Mouse (Mus musculus) kidney, adult 2 months (tissue): ENCODE results near the gene Capn10. TPM values are rescaled to one million over a fixed set of nuclear protein-coding genes. Genes with fewer than 3 reads are reported as not detected.

Experiments
- DNase-seq: peaks from one replicate; pipeline ENCODE4 v3.0.0; 2021
- H3K27ac ChIP-seq: fragments of 200-500 bp; 2 replicates; pipeline ENCODE4 v1.5.1; 2012; ENCODE audit warnings: low read depth, low read length, control low read depth, inconsistent platforms; ENCODE audit not compliant: insufficient read depth
- H3K27me3 ChIP-seq: fragments of 200-500 bp; replicated peaks from 2 replicates; pipeline ENCODE4 v1.6.1; 2012; ENCODE audit warnings: mild to moderate bottlenecking, moderate library complexity, low read length, inconsistent platforms; ENCODE audit not compliant: control insufficient read depth, insufficient read depth
- H3K36me3 ChIP-seq: fragments of 200-500 bp; 2 replicates; pipeline ENCODE4 v1.6.1; 2012; ENCODE audit warnings: mild to moderate bottlenecking, moderate library complexity, low read length, inconsistent platforms; ENCODE audit not compliant: control insufficient read depth, insufficient read depth
- H3K4me1 ChIP-seq: fragments of 200-500 bp; 2 replicates; pipeline ENCODE4 v1.6.1; 2011; ENCODE audit warnings: low read length; ENCODE audit not compliant: control insufficient read depth, insufficient read depth
- H3K4me3 ChIP-seq: fragments of 200-500 bp; 2 replicates; pipeline ENCODE4 v1.5.1; 2011; ENCODE audit warnings: mild to moderate bottlenecking, low read depth, low read length, control low read depth; ENCODE audit not compliant: insufficient read depth
- CTCF ChIP-seq: fragments of 200-500 bp; conservative IDR thresholded peaks from 2 replicates; pipeline ENCODE4 v1.5.1; 2011; ENCODE audit warnings: low read depth, mild to moderate bottlenecking, control low read depth, low read length, moderate library complexity, mixed read lengths; ENCODE audit not compliant: insufficient read depth, insufficient read length
- POLR2A ChIP-seq: fragments of 200-500 bp; IDR thresholded peaks from one replicate; pipeline ENCODE4 v1.6.1; 2011; ENCODE audit warnings: low read depth, low read length, control low read depth
- WGBS: fragments of 180-500 bp; shearing (Covaris S2); methylation state at CpG from one replicate; pipeline ENCODE4 v1.1.7; 2018; 5-methylcytosine and 5-hydroxymethylcytosine counted together
- polyA plus RNA-seq: library from polyadenylated mRNA; depleted of rRNA; stranded (reverse); fragments of >200 nt; gene quantifications from 2 replicates; pipeline ENCODE4 v1.2.3, GENCODE M21; 2012

Gene Capn10
- polyA plus RNA-seq, 1 experiment, result 38.9 TPM

GRCm38 (mm10) chr1:92905703-92906310 is 28.4 kb upstream of the Capn10 start:
- H3K27ac ChIP-seq, result no peak overlapping the region
- H3K4me1 ChIP-seq, result peaks cover 23% of the 10 kb centered on the region
- H3K27me3 ChIP-seq, result no peaks in the 10 kb centered on the region
- H3K36me3 ChIP-seq, result no peaks in the 10 kb centered on the region
- DNase-seq, result no peak
- H3K4me3 ChIP-seq, result no peak overlapping the region
- 95% methylated on average over 2 of the region's 2 CpGs for WGBS
- TF ChIP-seq POLR2A (no peak), CTCF (no peak)

- Histone ChIP-seq H3K4me3 (peak within 1 kb of the TSS; percentile 74), H3K4me1 (peaks cover 27% of the 10 kb centered on the region), H3K27me3 (no peaks in the 10 kb centered on the region), H3K27ac (peak within 1 kb of the TSS; percentile 77), H3K36me3 (no peaks in the 10 kb centered on the region)
- DNase-seq, result peak; percentile 97
- WGBS, result under 1% methylated on average over 81 of the region's 81 CpGs
- TF ChIP-seq CTCF, result peak; percentile 52
- TF ChIP-seq POLR2A, result peak; percentile 61
Measured at GRCm38 (mm10) chr1:92906779-92907631, 27.2 kb upstream of the Capn10 start, which contains the start of gene Dusp28. Gene Dusp28 (plus strand): TSS chr1:92906981.

GRCm38 (mm10) chr1:92907632-92908360 is 26.4 kb upstream of the Capn10 start:
- no peak for DNase-seq
- H3K27me3 ChIP-seq, result no peaks in the 10 kb centered on the region
- WGBS, result 45% methylated on average over 20 of the region's 20 CpGs
- TF ChIP-seq POLR2A, result no peak
- peak overlapping the region; percentile 74 for H3K4me3 ChIP-seq
- peak overlapping the region; percentile 44; the same call in 1 of the 2 replicates for H3K27ac ChIP-seq
- H3K36me3 ChIP-seq, result no peaks in the 10 kb centered on the region
- peaks cover 29% of the 10 kb centered on the region for H3K4me1 ChIP-seq

- Histone ChIP-seq H3K27me3 (no peaks in the 10 kb centered on the region), H3K27ac (no peak overlapping the region), H3K4me3 (no peak overlapping the region), H3K36me3 (no peaks in the 10 kb centered on the region), H3K4me1 (peaks cover 26% of the 10 kb centered on the region)
- TF ChIP-seq CTCF (no peak), POLR2A (no peak)
- DNase-seq, result no peak
- whole genome bisulfite sequencing, result 98% methylated on average over 3 of the region's 3 CpGs
Measured at GRCm38 (mm10) chr1:92908664-92909063, 25.5 kb upstream of the Capn10 start.

GRCm38 (mm10) chr1:92909068-92909467 is 25.1 kb upstream of the Capn10 start:
- Histone ChIP-seq H3K36me3 (no peaks in the 10 kb centered on the region), H3K27me3 (no peaks in the 10 kb centered on the region), H3K4me1 (peaks cover 26% of the 10 kb centered on the region), H3K27ac (no peak overlapping the region), H3K4me3 (no peak overlapping the region)
- TF ChIP-seq CTCF, result 0 out of 2 replicates have a peak, but pooled peaks have one; percentile 5
- TF ChIP-seq POLR2A, result no peak
- 73% methylated on average over 4 of the region's 4 CpGs for WGBS
- DNase-seq, result peak; percentile 25

- DNase-seq, result peak; percentile 87
- peaks cover 26% of the 10 kb centered on the region for H3K4me1 ChIP-seq
- peak within 1 kb of the TSS; percentile 49 for H3K27ac ChIP-seq
- TF ChIP-seq POLR2A (peak; percentile 12), CTCF (peak; percentile 58)
- H3K4me3 ChIP-seq, result peak within 1 kb of the TSS; percentile 47
- H3K36me3 ChIP-seq, result no peaks in the 10 kb centered on the region
- WGBS, result 1% methylated on average over 48 of the region's 57 CpGs
- no peaks in the 10 kb centered on the region for H3K27me3 ChIP-seq
Measured at GRCm38 (mm10) chr1:92910239-92910885, 23.8 kb upstream of the Capn10 start, which contains the start of gene Rnpepl1. Gene Rnpepl1 (plus strand): TSS chr1:92910783.
